19 mouse cellular contexts compared by ENCODE assay signal in genomic region chr4:106918263-106918662, GRCm38 (mm10). TPM values are rescaled to one million over a fixed set of nuclear protein-coding genes. Genes with fewer than 3 reads are reported as not detected.
A peak's percentile ranks its signal among the peaks of the same experiment; 100 is the strongest.
DNase-seq lines count a peak whose midpoint lies in the region; ATAC-seq lines count a peak whose summit lies in the region.
"Had no signal": no experiment of that assay in that cellular context is flagged by ENCODE, and none has a peak within 500 bp of the region (broad histone marks: within the 10 kb centered on the region; RNA-seq: fewer than 3 reads in every experiment).

No protein-coding gene starts in this region.

- 57% methylated on average over 1 of the region's 1 CpGs for WGBS in macrophage (ENCODE audit: missing documents)

- no peak overlapping the region for H3K4me3 ChIP-seq in macrophage (ENCODE audit: inconsistent target)
- H3K4me3 ChIP-seq: embryonic facial prominence, embryonic 10.5 days; forebrain, embryonic 10.5 days; gastrocnemius, adult 2 months; heart, embryonic 13.5 days; hindbrain, embryonic 15.5 days had no signal

- peaks cover 4% of the 10 kb centered on the region; the same call in 1 of the 2 replicates for H3K36me3 ChIP-seq in macrophage (ENCODE audit: inconsistent target)

- H3K27ac ChIP-seq in macrophage: peak overlapping the region; percentile 41
- H3K27ac ChIP-seq: embryonic facial prominence, embryonic 10.5 days; forebrain, embryonic 10.5 days; gastrocnemius, adult 2 months; heart, embryonic 13.5 days; hindbrain, embryonic 15.5 days had no signal

- DNase-seq in adrenal gland, adult (ENCODE audit: inconsistent age in 2 of 2, low spot score in 1 of 2): peak; percentile 75 to 85
- DNase-seq in adrenal gland, postnatal 4 days (ENCODE audit: low spot score in 2 of 2): no peak
- peak; percentile 10 for DNase-seq in cerebellum, adult 9-10 months
- no peak for DNase-seq in cerebellum, adult 9-11 months
- peak; percentile 34 for DNase-seq in MN1 (ENCODE audit: low spot score)
- DNase-seq: cerebellum, adult 11-12 months; cerebellum, postnatal 10 days; gastrocnemius, adult 2 months; gastrocnemius, postnatal 25 days; heart, adult 11 months; heart, postnatal 36 days had no signal

- ATAC-seq in erythroid progenitor cell, adult 5-6 weeks (replicated peaks; ENCODE audit: low FRiP score, poor library complexity, severe bottlenecking): no peak
- ATAC-seq: forebrain, embryonic 14.5 days; intestine, embryonic 16.5 days had no signal

- H3K79me2 ChIP-seq in macrophage (ENCODE audit: inconsistent target): no peaks in the 10 kb centered on the region

RNA-seq across cellular contexts. Expression of gene Ssbp3, which starts 7.8 kb away (rescaled TPM):
- total RNA-seq in adrenal gland, postnatal 4 days (2021): 100 to 1,000 TPM in 1 of 2 experiments, 10 to 100 TPM in 1; 95.2 to 103 TPM
- 10 to 100 TPM in 23 of 26 experiments, 1 to 10 TPM in 3; 6.7 to 76.0 (median 27.1) TPM for total RNA-seq in macrophage (2018; cell fraction: chromatin; rRNA removed)
- total RNA-seq in macrophage (2018; cell fraction: cytosol; rRNA removed): 10 to 100 TPM; 13.8 to 30.2 (median 21.6) TPM
- 10 to 100 TPM in 22 of 26 experiments, 1 to 10 TPM in 4; 4.9 to 56.0 (median 16.1) TPM for total RNA-seq in macrophage (2018; cell fraction: nucleus; rRNA removed)
- polyA plus RNA-seq in macrophage (2018): 20.3 to 44.3 TPM (median 27.6 TPM) in 3 replicates
- 181 and 212 TPM in 2 replicates for total RNA-seq in erythroid progenitor cell, adult 5-6 weeks (2015; ENCODE audit: low replicate concordance)
- 93.7 and 104 TPM in 2 replicates for total RNA-seq in erythroid progenitor cell, adult 5-6 weeks (2017; ENCODE audit: low replicate concordance)

Comparison
In these comparisons a context has a peak if more than half of its experiments do, and no peak if none do; other contexts are left out.
1. DNase-seq: peak in adrenal gland, adult (2 of 2), cerebellum, adult 9-10 months (single experiment) and MN1 (single experiment); none in adrenal gland, postnatal 4 days (0 of 2) and cerebellum, adult 9-11 months (single experiment).